Mouse (Mus musculus) megakaryocyte, embryonic 14.5 days (primary cell): Measurements from ENCODE around the gene Chtf18.

ENCODE experiments used
- FLI1 ChIP-seq: IDR thresholded peaks from 2 replicates; pipeline ENCODE4 v1.6.1; 2012; ENCODE audit warnings: low read length, inconsistent platforms, mixed read lengths
- GATA1 ChIP-seq: IDR thresholded peaks from 3 replicates; pipeline ENCODE4 v1.6.1; 2012; ENCODE audit warnings: mixed read lengths, low read length, inconsistent platforms, borderline replicate concordance

DNA sequence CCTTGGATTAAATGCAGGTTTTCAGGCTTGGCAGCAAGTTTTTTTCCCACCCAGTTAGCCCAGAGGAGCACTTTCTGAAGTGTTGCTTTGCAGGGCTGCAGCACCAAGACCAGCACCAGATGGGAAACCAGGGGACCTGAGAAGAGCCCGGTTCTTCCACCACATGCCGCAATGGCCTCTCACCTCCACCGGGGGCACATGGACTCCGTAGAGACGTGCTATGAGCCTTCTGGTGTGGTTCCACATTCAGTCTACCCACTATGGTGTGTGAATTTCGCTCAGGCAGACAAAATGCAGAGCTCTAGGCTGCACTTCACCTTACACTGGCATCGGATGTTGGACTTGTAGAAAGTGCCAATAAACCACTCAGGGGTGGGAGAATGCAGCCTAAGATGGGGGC is 40.9 kb downstream of the Chtf18 start:
- TF ChIP-seq GATA1 (no peak), FLI1 (no peak)
